Mouse (Mus musculus) adrenal gland, adult 10 weeks (tissue): ENCODE measurements around the gene Olfr691. TPM values are rescaled to one million over a fixed set of nuclear protein-coding genes. Genes with fewer than 3 reads are reported as not detected.

ENCODE experiments used
- polyA plus RNA-seq: library from polyadenylated mRNA; stranded (reverse); fragments of 350-450 nt; fragmentation: Illumina TruSeq; extraction: RNeasy Lipid Tissue Mini Kit (QIAGEN cat#74804); gene quantifications from one replicate; pipeline ENCODE4 v1.2.3, GENCODE M21; 2014; ENCODE audit warnings: low read depth, low replicate concordance

The Olfr691 gene
- polyA plus RNA-seq: not detected

GRCm38 (mm10) chr7:105342170-105342569 is at the start of gene Olfr691:
Olfr691 (minus strand) TSS chr7:105342270.

GRCm38 (mm10) chr7:105374866-105375265 is 32.8 kb upstream of the Olfr691 start, which contains the start of gene Gm5901:
Gm5901 (plus strand) TSS chr7:105375038.

DNA sequence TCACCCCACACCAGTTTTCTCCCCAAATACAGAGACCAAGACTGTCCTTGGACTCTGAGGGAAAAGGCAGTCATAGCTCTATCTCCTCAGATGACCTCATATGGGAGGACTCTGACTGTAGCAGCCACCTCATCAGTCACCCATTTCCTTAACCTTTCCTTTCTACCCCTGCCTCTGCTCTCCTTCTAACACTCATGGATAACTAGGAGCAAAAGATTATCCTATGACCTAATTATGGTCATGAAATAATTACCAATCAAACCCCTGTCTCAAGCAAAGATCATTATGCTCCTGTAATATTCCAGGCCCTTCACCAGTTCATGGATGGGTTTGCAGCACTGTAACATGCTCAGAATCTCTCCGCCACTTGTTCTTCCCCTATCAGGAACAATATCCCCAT is 25.9 kb upstream of the Olfr691 start, which contains the start of gene Olfr692:
TSS of gene Olfr692 (plus strand) at position 301 of the 400 bp plus-strand sequence.

DNA sequence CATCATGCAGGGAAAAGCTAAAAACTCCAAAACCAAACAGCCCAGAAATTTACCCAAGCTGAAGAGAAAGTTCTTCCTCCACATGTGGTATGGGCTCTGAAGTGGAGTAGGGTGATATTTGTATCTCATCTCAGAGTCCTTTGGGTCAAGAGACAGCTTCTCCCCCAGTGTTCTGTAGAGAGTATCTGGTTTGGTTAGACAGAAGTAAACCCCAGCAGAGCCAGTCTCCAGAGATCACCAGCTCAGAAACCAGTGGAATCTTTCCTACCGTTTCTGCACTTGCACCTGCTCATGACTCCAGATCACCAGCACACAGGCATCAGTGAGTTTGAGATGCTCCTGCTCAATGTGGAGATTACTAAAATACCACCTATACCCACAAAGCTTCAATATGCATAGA is 8.1 kb downstream of the Olfr691 start, which contains the start of gene Olfr690:
TSS of gene Olfr690 (minus strand) at position 101 of the 400 bp plus-strand sequence.

DNA sequence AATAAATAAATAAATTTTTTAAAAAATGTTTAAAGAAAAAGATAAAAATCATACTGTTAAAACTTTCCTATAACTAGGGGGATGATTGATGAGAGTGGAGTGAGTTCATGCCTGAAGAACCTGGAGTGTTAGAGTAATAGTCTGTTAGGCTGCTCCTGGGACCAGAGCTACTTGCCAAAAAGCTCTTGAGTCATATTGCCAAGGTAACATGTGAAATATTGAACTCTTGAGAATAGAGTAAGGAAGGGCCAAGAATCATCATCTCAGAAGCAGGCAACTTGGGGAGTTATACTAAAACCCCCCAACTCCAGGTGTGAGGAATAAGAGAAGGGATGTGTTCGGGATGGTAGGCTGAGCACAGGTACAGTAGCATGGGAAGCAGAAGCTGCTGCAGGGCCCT is 31.2 kb downstream of the Olfr691 start, which contains the start of gene Olfr689:
TSS of gene Olfr689 (plus strand) at position 301 of the 400 bp plus-strand sequence.

DNA sequence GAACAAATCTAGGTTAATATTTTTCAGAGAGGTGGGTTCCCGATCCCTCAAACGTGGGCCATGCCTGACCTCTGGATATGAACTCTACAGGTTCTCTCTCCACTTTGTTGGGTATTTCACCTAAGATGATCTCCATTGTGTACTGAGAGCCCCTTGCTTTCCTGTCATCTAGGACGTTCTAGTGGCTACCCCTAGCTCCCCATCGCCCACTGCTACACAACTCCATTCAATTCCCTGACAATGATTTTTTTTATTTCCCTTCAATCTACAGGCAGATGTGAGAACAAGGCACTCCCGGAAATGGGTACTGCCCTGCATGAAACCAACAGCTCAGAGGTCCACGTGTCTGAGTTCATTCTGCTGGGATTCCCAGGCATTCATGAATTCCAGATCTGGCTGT is 54.3 kb downstream of the Olfr691 start, which contains the start of gene Olfr688:
TSS of gene Olfr688 (plus strand) at position 301 of the 400 bp plus-strand sequence.

Other genes starting within 250 kb of the Olfr691 start
- not detected for gene Olfr680-ps1, start 249.5 kb downstream of the Olfr691 start, polyA plus RNA-seq
- not detected for gene Olfr681, start 225.4 kb downstream of the Olfr691 start, polyA plus RNA-seq
- not detected for gene Olfr683, start 195.3 kb downstream of the Olfr691 start, polyA plus RNA-seq
- gene Olfr684, start 178.6 kb downstream of the Olfr691 start, polyA plus RNA-seq: not detected
- gene Olfr685, start 156.3 kb downstream of the Olfr691 start, polyA plus RNA-seq: not detected
- not detected for gene Olfr686, start 134.8 kb downstream of the Olfr691 start, polyA plus RNA-seq
- gene Olfr688, start 54.2 kb downstream of the Olfr691 start, polyA plus RNA-seq: not detected
- gene Olfr689, start 31.1 kb downstream of the Olfr691 start, polyA plus RNA-seq: not detected
- not detected for gene Olfr690, start 8.2 kb downstream of the Olfr691 start, polyA plus RNA-seq
- gene Olfr692, start 26.0 kb upstream of the Olfr691 start, polyA plus RNA-seq: not detected
- not detected for gene Gm5901, start 32.8 kb upstream of the Olfr691 start, polyA plus RNA-seq
- 10.6 TPM for gene Fam160a2, start 57.8 kb upstream of the Olfr691 start, polyA plus RNA-seq
- gene Cnga4, start 62.3 kb upstream of the Olfr691 start, polyA plus RNA-seq: not detected
- not detected for gene Cckbr, start 83.5 kb upstream of the Olfr691 start, polyA plus RNA-seq
- gene Cavin3, start 140.0 kb upstream of the Olfr691 start, polyA plus RNA-seq: 16.9 TPM
- 5.8 TPM for gene Smpd1, start 212.1 kb upstream of the Olfr691 start, polyA plus RNA-seq
- 1.4 TPM for gene Apbb1, start 239.4 kb upstream of the Olfr691 start, polyA plus RNA-seq